Mouse (Mus musculus) urinary bladder, postnatal 10 days (tissue): Measurements from ENCODE around the gene Sspn.

ENCODE experiments used
- DNase-seq: peaks from one replicate; pipeline ENCODE4 v3.0.0; 2022; ENCODE audit warnings: low spot score

Sspn gene

DNA sequence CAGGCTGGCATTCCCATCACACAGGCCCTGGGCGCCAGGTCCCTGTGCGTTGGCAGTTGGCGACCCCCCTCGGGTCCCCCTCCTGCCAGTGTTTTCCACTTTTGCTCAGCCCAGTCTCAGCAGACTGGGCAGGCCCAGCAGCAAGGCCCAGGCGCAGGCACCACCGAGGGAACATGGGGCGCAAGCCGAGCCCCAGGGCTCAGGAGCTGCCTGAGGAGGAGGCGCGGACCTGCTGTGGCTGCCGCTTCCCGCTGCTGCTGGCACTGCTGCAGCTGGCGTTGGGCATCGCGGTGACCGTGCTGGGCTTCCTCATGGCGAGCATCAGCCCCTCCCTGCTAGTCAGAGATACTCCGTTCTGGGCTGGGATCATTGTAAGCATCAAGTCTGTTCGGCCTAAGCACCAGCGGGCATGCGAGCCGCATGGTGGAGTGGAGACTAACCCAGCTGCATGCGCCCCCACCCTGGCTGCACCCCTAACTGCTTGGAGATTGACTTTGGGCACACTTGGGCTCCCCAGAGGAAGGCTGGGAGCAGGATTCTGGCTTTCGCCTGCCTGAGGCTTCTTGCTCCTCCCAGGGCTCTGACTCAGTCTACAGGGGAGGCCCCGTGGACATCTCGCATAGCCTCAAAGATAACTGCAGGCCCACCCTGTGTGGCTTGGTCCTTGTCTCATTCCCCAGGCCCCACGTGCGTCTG is 2.7 kb downstream of the Sspn start:
- peak; percentile 30 for DNase-seq

- DNase-seq: no peak
Measured at GRCm38 (mm10) chr6:145934697-145935240, 3.3 kb downstream of the Sspn start.

DNA sequence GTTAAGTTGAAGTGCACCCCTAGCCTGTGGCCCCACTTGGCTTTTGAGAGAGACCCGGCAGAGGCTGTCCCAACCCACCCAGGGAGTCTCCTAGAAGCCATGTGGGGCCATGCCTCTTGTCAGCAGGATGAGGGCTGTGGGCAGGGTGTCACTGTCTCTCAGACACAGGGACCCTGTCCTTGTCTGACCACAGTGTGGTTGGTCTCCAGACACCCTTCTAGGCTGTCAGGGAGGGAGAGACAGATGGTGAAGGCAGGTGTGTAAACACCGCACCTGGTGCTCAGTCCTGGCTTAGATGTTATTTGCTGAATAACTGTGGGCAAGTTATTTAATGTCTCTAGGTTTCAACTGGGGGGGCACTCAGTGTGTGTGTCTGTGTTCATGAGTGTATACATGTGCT is 4.5 kb downstream of the Sspn start:
- DNase-seq: no peak

- no peak for DNase-seq
Measured at GRCm38 (mm10) chr6:145936511-145936910, 5.1 kb downstream of the Sspn start.

GRCm38 (mm10) chr6:145940852-145941251 is 9.4 kb downstream of the Sspn start:
- DNase-seq: no peak

GRCm38 (mm10) chr6:145942263-145942966 is 11.0 kb downstream of the Sspn start:
- DNase-seq: no peak

DNA sequence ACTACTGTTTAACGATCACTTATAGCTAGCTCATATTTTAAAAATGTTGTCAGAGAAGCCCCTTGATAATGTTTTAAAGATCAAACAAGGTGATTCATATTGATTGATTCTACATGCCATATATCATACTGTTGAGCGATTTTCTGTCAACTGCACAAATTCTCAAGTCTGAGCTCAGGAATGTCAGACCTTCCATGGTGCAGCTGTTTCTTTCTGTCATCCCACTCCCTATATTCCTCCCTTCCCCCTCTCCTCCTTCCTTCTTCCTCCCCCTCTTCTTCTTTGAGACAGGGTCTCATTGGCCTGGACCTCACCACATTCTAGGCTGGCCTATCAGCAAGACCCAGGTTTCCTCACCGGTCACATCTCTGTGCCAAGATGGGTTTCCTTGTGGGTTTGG is 12.0 kb downstream of the Sspn start:
- DNase-seq: no peak

DNA sequence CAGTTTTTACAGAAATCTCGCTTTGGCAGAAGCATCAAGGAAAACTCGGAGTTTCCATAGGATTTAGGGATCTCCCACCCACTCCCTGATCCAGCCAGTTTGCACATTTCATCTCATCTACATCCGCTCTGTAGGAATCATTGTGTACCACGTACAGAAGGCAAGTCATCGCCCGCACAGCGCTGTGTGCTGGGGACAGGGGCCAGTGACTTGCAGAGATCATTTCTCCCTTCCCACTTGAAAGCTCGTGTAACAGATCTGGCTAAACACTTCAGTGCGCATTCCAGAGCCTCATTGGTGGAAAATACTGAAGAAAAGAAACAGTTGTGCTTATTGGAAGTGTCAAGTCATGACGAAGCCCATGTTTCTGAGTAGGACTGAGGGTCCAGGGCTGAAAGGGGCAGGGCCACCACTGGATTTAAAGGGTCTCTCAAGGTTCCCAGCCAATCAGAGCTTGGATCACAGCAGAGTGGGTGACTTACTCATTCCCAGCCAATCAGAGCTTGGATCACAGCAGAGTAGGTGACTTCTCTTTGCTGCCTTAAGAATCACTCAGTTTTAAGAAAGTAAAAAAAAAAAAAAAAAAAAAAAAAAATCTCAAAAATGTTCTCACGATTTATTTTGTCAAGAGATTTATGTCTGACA is 14.4 kb downstream of the Sspn start:
- DNase-seq: no peak

- DNase-seq: no peak
Measured at GRCm38 (mm10) chr6:145949049-145949448, 17.6 kb downstream of the Sspn start.

GRCm38 (mm10) chr6:145950626-145951025 is 19.2 kb downstream of the Sspn start:
- no peak for DNase-seq

DNA sequence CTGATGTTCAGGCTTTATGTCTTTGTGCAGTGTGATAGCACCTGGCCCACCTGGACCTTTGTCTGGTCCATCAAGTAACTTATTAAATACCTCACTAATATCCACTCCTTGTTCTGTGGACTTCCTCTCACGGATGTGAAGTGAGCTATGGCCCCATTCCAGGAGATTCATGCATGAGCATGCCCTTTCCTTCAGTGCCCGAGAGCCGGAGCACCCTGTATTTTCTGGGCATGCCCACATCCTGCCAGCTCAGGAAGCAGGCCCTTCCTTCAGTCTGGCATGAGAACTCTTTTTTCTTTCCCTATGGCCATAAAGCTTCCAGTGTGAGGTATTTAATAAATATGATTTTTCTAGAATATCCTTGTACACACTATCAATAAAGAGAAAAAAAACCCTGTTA is 21.2 kb downstream of the Sspn start:
- DNase-seq: no peak

DNA sequence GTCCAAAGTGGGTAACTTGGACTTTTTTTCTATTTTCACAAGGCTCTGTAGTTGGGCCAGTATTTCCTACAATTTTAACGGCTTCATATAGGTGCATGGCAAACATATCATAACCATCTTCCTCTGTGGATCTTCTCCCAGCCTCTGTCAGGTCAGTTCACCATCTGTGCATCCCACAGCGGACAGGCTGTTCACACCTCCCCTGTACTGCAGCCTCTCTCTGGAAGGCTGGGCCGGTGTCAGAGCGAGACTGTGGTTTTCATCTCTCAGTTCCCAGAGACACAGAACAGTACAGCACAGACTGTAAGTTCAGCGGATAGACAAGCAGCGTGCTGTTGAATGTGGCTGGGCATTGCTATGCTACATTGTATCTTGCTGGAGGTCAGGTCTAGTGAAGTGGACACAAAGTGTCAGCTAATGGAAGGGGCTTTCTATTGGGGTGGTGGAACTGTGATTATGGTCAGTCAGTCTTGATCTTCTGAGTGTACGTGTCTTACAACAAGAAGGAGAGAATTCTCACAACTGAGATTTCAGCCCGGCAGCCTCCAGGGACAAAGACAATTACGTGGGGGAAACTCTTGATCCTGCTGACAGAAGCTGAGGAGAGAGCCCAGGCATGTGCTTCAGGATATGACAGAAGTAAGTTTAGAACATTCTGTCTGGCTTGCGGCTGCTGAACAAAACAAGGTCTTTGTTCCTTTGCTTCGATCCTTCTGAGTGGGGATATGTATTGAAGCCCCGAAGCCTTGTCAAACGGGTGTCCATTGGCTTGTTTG is 21.9 kb downstream of the Sspn start:
- DNase-seq: no peak

DNA sequence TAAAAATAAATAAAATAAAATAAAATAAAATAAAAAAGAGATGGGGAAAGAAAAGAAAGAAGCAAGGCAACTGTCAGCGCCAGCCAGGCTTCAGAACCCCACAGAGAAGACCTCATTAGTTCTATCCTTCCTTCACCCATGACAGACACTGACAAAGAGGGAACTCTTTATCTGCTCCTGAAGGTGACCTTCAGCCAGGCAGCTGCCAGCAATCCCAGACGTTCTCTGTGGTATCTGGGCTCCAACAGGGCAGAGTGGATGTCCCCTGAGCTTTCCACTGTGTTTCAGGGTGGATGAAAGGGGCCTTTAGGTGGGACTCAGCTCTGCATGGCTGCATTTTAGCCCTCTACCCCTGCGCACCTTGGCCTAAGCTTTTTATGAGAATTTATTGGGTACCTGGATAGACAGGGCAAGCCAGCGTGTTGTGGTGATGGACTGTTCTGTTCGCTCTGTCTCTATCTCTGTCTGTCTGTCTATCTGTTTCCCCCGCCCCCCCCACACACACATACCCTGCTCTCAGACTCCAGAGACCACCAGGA is 26.1 kb downstream of the Sspn start:
- DNase-seq: no peak

DNA sequence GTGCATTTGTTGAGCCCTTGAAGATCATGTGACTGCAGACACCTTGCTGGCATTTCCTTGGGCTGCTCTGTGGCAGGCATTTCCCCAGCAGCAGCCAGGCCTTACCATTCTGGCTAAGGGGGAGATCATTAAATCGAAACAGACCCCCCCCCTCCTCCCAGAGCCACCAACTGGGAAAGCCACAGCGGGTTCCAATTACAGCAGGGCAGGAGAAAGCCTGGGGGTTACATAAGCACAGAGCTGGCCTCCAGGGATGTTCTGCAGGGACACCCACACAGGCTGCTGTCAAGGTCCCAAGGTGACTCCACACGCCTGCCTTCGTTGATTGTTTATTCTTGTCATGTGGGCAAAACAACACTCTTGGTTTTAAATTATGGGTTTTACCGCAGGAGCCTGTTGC is 26.6 kb downstream of the Sspn start:
- DNase-seq: no peak

- no peak for DNase-seq
Measured at GRCm38 (mm10) chr6:145961047-145961446, 29.6 kb downstream of the Sspn start.

GRCm38 (mm10) chr6:145963966-145964365 is 32.5 kb downstream of the Sspn start:
- no peak for DNase-seq

DNA sequence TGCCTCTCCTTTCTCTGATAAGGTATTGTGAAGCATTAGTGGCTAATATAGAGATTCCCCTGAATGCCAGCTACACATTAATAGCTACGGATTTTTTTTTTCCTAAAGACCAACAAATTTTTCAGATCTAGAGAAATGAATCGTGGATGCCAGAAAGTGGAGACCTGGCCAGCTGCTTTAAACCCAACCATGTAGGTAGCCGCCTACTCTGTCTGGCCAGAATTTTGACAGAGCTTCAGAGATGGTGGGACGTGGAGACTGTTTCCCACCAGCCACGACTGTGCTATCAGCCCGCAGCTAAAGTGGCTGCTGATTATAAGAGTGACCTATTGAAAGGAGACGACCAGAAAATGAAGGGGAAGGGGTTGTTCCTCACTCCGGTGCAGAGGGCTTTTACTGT is 36.3 kb downstream of the Sspn start:
- no peak for DNase-seq

DNA sequence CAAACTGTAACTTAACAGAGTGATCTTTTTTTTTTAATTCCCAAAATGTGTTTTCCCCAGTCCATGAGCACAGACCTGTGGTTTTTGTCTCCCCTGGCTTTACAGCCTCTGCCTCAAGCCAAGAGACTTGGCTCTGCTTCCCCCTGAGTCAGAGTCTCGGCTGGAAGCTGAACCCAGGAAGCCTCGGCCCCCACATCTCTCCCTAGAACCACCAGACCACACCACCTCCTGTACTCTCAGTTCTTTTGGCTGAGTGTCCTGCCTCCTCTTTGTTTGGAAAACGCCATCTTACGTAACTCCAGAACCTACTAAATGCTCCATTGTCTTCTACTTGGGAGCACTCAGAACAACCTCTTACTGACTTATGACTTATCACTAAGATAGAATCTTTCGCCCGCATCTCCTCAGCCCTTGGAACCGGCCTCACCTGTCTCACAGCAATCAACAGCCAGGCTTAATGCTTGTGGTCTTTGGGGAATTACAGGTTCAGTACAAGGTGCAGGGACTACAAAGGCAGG is 36.9 kb downstream of the Sspn start:
- DNase-seq: no peak

DNA sequence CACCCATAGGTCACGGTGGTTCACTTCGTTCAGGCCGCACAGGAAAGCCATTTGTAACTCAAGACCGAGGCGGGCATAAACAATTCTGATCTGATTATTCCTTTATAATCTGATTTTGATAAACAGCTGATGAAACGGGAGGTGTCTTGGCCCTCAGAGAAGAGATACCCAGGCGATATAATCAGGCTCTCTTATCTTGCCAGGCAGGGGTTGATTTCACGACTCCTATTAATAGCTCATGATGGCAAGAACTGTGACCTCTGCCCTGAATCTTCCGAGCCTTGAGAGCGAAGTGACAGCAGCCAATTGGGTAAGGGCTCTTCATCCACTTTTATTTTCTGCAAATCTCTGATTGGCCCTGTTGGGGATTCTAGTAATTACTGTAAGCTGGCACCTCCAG is 37.4 kb downstream of the Sspn start:
- no peak for DNase-seq

GRCm38 (mm10) chr6:145969572-145969971 is 38.1 kb downstream of the Sspn start:
- no peak for DNase-seq

GRCm38 (mm10) chr6:145972107-145972506 is 40.7 kb downstream of the Sspn start:
- DNase-seq: no peak

- DNase-seq: no peak
Measured at GRCm38 (mm10) chr6:145972836-145973235, 41.4 kb downstream of the Sspn start.
